Mouse (Mus musculus) limb, embryonic 11.5 days (tissue): ENCODE data around the gene Arl6ip5. TPM values are rescaled to one million over a fixed set of nuclear protein-coding genes. Genes with fewer than 3 reads are reported as not detected.
A peak's percentile ranks its signal among the peaks of the same experiment; 100 is the strongest.

Experiments used
- ATAC-seq: fragments of 200-750 bp; cut with Nextera tagmentation; 2 replicates; pipeline ENCODE4 v1.8.0; 2017; ENCODE audit warnings: low read depth; ENCODE audit not compliant: insufficient number of reproducible peaks, low FRiP score, low TSS enrichment
- DNase-seq: peaks from one replicate; pipeline ENCODE4 v3.0.0-alpha.2; 2015; ENCODE audit warnings: low spot score
- H3K27ac ChIP-seq: fragments of 300-500 bp; sonication (generic); replicated peaks from 2 replicates; pipeline ENCODE4 v1.5.1; 2014; ENCODE audit warnings: low read depth, mild to moderate bottlenecking, low read length
- H3K27me3 ChIP-seq: fragments of 300-500 bp; sonication (generic); 2 replicates; pipeline ENCODE4 v1.6.1; 2014; ENCODE audit warnings: mild to moderate bottlenecking, low read length, mixed read lengths; ENCODE audit not compliant: control insufficient read depth, insufficient read depth
- H3K36me3 ChIP-seq: fragments of 300-500 bp; sonication (generic); 2 replicates; pipeline ENCODE4 v1.6.1; 2014; ENCODE audit warnings: mild to moderate bottlenecking, low read length, moderate library complexity, mixed read lengths; ENCODE audit not compliant: control insufficient read depth, insufficient read depth
- H3K4me1 ChIP-seq: fragments of 300-500 bp; sonication (generic); 2 replicates; pipeline ENCODE4 v1.6.1; 2014; ENCODE audit warnings: low read length, mixed read lengths; ENCODE audit not compliant: control insufficient read depth, insufficient read depth
- H3K4me2 ChIP-seq: fragments of 300-500 bp; sonication (generic); 2 replicates; pipeline ENCODE4 v1.6.1; 2014; ENCODE audit warnings: low read depth, mild to moderate bottlenecking, moderate library complexity; ENCODE audit not compliant: severe bottlenecking
- H3K4me3 ChIP-seq: fragments of 300-500 bp; sonication (generic); 2 replicates; pipeline ENCODE4 v1.5.1; 2014; ENCODE audit warnings: low read depth, low read length
- H3K9ac ChIP-seq: fragments of 300-500 bp; sonication (generic); 2 replicates; pipeline ENCODE4 v1.6.1; 2014; ENCODE audit warnings: mild to moderate bottlenecking, low read length
- H3K9me3 ChIP-seq: fragments of 300-500 bp; sonication (generic); 2 replicates; pipeline ENCODE4 v1.6.1; 2016; ENCODE audit warnings: low read length; ENCODE audit not compliant: control insufficient read depth
- WGBS: fragments of 180-500 bp; shearing (Covaris S2); extraction: QIAGEN DNeasy Blood & Tissue Kit; methylation state at CpG from one replicate; pipeline ENCODE4 v1.1.7; 2014; 5-methylcytosine and 5-hydroxymethylcytosine counted together
- polyA plus RNA-seq: library from polyadenylated mRNA; unstranded; fragments of >200 nt; fragmentation: Nextera tagmentation; extraction: Ambion mirVana; gene quantifications from 2 replicates; pipeline ENCODE4 v1.2.1, GENCODE M21; 2014

The Arl6ip5 gene
- polyA plus RNA-seq, 1 experiment from 2014 or later: 30.4 TPM

- DNase-seq (no peak), ATAC-seq (no peak)
- no peaks in the 10 kb centered on the region for H3K4me1 ChIP-seq
- H3K36me3 ChIP-seq: no peaks in the 10 kb centered on the region
- H3K27me3 ChIP-seq: no peaks in the 10 kb centered on the region
- H3K27ac ChIP-seq: no peak overlapping the region
- no peak overlapping the region for H3K9ac ChIP-seq
- H3K4me3 ChIP-seq: no peak overlapping the region
- WGBS: 94% methylated on average over 2 of the region's 2 CpGs
- H3K4me2 ChIP-seq: no peak overlapping the region
- no peaks in the 10 kb centered on the region for H3K9me3 ChIP-seq
These were observed 56.6 kb downstream of the Arl6ip5 start for GRCm38 (mm10) chr6:97267132-97267531.

- no peak overlapping the region for H3K4me2 ChIP-seq
- DNase-seq (no peak), ATAC-seq (no peak)
- 81% methylated on average over 11 of the region's 11 CpGs for WGBS
- H3K36me3 ChIP-seq: no peaks in the 10 kb centered on the region
- no peaks in the 10 kb centered on the region for H3K4me1 ChIP-seq
- H3K27me3 ChIP-seq: no peaks in the 10 kb centered on the region
- no peak overlapping the region for H3K27ac ChIP-seq
- no peak overlapping the region for H3K4me3 ChIP-seq
- H3K9me3 ChIP-seq: no peaks in the 10 kb centered on the region
- no peak overlapping the region for H3K9ac ChIP-seq
These were observed 59.1 kb downstream of the Arl6ip5 start for GRCm38 (mm10) chr6:97269596-97269995.

- H3K4me3 ChIP-seq: no peak overlapping the region
- ATAC-seq (no peak), DNase-seq (no peak)
- no peaks in the 10 kb centered on the region for H3K27me3 ChIP-seq
- WGBS: 81% methylated on average over 2 of the region's 2 CpGs
- no peak overlapping the region for H3K4me2 ChIP-seq
- H3K9ac ChIP-seq: no peak overlapping the region
- no peak overlapping the region for H3K27ac ChIP-seq
- H3K4me1 ChIP-seq: 0 out of 2 replicates have a peak, but pooled peaks cover 4% of the 10 kb centered on the region
- H3K9me3 ChIP-seq: no peaks in the 10 kb centered on the region
- no peaks in the 10 kb centered on the region for H3K36me3 ChIP-seq
These were observed 61.9 kb downstream of the Arl6ip5 start for GRCm38 (mm10) chr6:97272349-97272748.

- H3K27me3 ChIP-seq: no peaks in the 10 kb centered on the region
- 85% methylated on average over 16 of the region's 16 CpGs for WGBS
These were observed 62.7 kb downstream of the Arl6ip5 start for GRCm38 (mm10) chr6:97273058-97273710.

GRCm38 (mm10) chr6:97273777-97274176, 63.3 kb downstream of the Arl6ip5 start:
- Histone ChIP-seq H3K9ac (no peak overlapping the region), H3K36me3 (no peaks in the 10 kb centered on the region), H3K4me2 (no peak overlapping the region), H3K9me3 (no peaks in the 10 kb centered on the region), H3K4me3 (no peak overlapping the region), H3K27me3 (no peaks in the 10 kb centered on the region), H3K4me1 (0 out of 2 replicates have a peak, but pooled peaks cover 7% of the 10 kb centered on the region), H3K27ac (no peak overlapping the region)
- ATAC-seq (no peak), DNase-seq (no peak)
- 85% methylated on average over 3 of the region's 3 CpGs for WGBS

More at GRCm38 (mm10) chr6:97273058-97273710, 62.7 kb downstream of the Arl6ip5 start:
- Histone ChIP-seq H3K36me3 (no peaks in the 10 kb centered on the region), H3K9me3 (no peaks in the 10 kb centered on the region), H3K9ac (no peak overlapping the region), H3K4me3 (no peak overlapping the region), H3K4me1 (0 out of 2 replicates have a peak, but pooled peaks cover 4% of the 10 kb centered on the region), H3K27ac (no peak overlapping the region), H3K4me2 (no peak overlapping the region)
- ATAC-seq (no peak), DNase-seq (no peak)

GRCm38 (mm10) chr6:97275760-97276159, 65.3 kb downstream of the Arl6ip5 start:
- H3K27ac ChIP-seq: no peak overlapping the region
- 48% methylated on average over 4 of the region's 4 CpGs for WGBS
- no peaks in the 10 kb centered on the region for H3K36me3 ChIP-seq
- H3K4me2 ChIP-seq: no peak overlapping the region
- ATAC-seq: no peak
- no peak overlapping the region for H3K4me3 ChIP-seq
- no peaks in the 10 kb centered on the region for H3K9me3 ChIP-seq
- DNase-seq: no peak
- H3K4me1 ChIP-seq: 0 out of 2 replicates have a peak, but pooled peaks cover 9% of the 10 kb centered on the region
- no peak overlapping the region for H3K9ac ChIP-seq
- no peaks in the 10 kb centered on the region for H3K27me3 ChIP-seq

GRCm38 (mm10) chr6:97276366-97276765, 65.9 kb downstream of the Arl6ip5 start:
- Histone ChIP-seq H3K36me3 (no peaks in the 10 kb centered on the region), H3K4me1 (0 out of 2 replicates have a peak, but pooled peaks cover 9% of the 10 kb centered on the region), H3K9me3 (no peaks in the 10 kb centered on the region), H3K27me3 (no peaks in the 10 kb centered on the region), H3K4me2 (no peak overlapping the region), H3K27ac (no peak overlapping the region), H3K4me3 (no peak overlapping the region), H3K9ac (no peak overlapping the region)
- peak; percentile 30 for DNase-seq
- 30% methylated on average over 4 of the region's 4 CpGs for WGBS
- 0 out of 2 replicates have a peak, but pooled peaks have one; percentile 14 for ATAC-seq

- no peaks in the 10 kb centered on the region for H3K9me3 ChIP-seq
- no peak for ATAC-seq
- no peak overlapping the region for H3K4me3 ChIP-seq
These were observed 66.5 kb downstream of the Arl6ip5 start for GRCm38 (mm10) chr6:97276890-97277497.

More at GRCm38 (mm10) chr6:97276890-97277497, 66.5 kb downstream of the Arl6ip5 start:
- H3K36me3 ChIP-seq: no peaks in the 10 kb centered on the region
- DNase-seq: no peak
- no peak overlapping the region for H3K9ac ChIP-seq
- 66% methylated on average over 5 of the region's 5 CpGs for WGBS
- H3K4me1 ChIP-seq: 0 out of 2 replicates have a peak, but pooled peaks cover 9% of the 10 kb centered on the region
- no peak overlapping the region for H3K4me2 ChIP-seq
- H3K27ac ChIP-seq: no peak overlapping the region
- H3K27me3 ChIP-seq: no peaks in the 10 kb centered on the region
